Mouse (Mus musculus) limb, embryonic 12.5 days (tissue): ENCODE data around the gene Nhej1. TPM values are rescaled to one million over a fixed set of nuclear protein-coding genes. Genes with fewer than 3 reads are reported as not detected.
A peak's percentile ranks its signal among the peaks of the same experiment; 100 is the strongest.

Source experiments
- ATAC-seq: fragments of 200-750 bp; cut with Nextera tagmentation; 2 replicates; pipeline ENCODE4 v1.8.0; 2017; ENCODE audit warnings: low read depth, moderate TSS enrichment; ENCODE audit not compliant: insufficient number of reproducible peaks, insufficient read depth, low FRiP score, low TSS enrichment
- H3K27ac ChIP-seq: fragments of 300-500 bp; sonication (generic); 2 replicates; pipeline ENCODE4 v1.5.1; 2016; ENCODE audit warnings: mild to moderate bottlenecking, moderate library complexity
- H3K27me3 ChIP-seq: fragments of 300-500 bp; sonication (generic); 2 replicates; pipeline ENCODE4 v1.6.1; 2016; ENCODE audit warnings: mild to moderate bottlenecking, moderate library complexity
- H3K36me3 ChIP-seq: fragments of 300-500 bp; sonication (generic); 2 replicates; pipeline ENCODE4 v1.6.1; 2016; ENCODE audit warnings: mild to moderate bottlenecking, moderate library complexity
- H3K4me1 ChIP-seq: fragments of 300-500 bp; sonication (generic); replicated peaks from 2 replicates; pipeline ENCODE4 v1.6.1; 2016
- H3K4me2 ChIP-seq: fragments of 300-500 bp; sonication (generic); 2 replicates; pipeline ENCODE4 v1.6.1; 2016; ENCODE audit warnings: mild to moderate bottlenecking, moderate library complexity
- H3K4me3 ChIP-seq: fragments of 300-500 bp; sonication (generic); replicated peaks from 2 replicates; pipeline ENCODE4 v1.5.1; 2016; ENCODE audit warnings: mild to moderate bottlenecking
- H3K9ac ChIP-seq: fragments of 300-500 bp; sonication (generic); replicated peaks from 2 replicates; pipeline ENCODE4 v1.6.1; 2016; ENCODE audit warnings: mild to moderate bottlenecking, moderate library complexity
- H3K9me3 ChIP-seq: fragments of 300-500 bp; sonication (generic); 2 replicates; pipeline ENCODE4 v1.6.1; 2016; ENCODE audit warnings: mild to moderate bottlenecking, moderate library complexity
- WGBS: fragments of 180-500 bp; shearing (Covaris S2); methylation state at CpG from one replicate; pipeline ENCODE4 v1.1.7; 2016; 5-methylcytosine and 5-hydroxymethylcytosine counted together
- polyA plus RNA-seq: library from polyadenylated mRNA; unstranded; fragments of >200 nt; fragmentation: Nextera tagmentation; extraction: Ambion mirVana; gene quantifications from 2 replicates; pipeline ENCODE4 v1.2.1, GENCODE M21; 2016

The Nhej1 gene
- polyA plus RNA-seq, 1 experiment from 2014 or later = 12.1 TPM

DNA sequence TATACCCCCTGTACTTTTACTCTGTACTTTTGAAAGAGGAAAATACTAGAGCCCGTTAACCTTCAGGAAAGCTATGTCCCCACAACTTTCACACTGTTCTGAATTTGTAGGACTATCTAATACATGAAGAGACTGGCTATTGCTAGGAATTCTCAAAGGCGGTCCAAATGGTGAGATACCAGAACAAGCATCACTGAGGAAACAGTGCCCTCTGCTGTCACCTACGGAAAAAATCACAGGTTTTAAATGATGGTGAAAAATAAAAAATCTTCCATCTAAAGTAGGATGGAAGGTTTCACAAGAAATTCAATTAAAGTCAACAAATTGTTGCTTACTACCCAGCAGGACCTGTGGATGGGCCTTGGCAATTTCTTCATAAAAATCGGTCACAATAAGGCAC, 72.9 kb downstream of the Nhej1 start:
- 35% methylated on average over 4 of the region's 4 CpGs for WGBS
- H3K9ac ChIP-seq = no peak overlapping the region
- H3K9me3 ChIP-seq = no peaks in the 10 kb centered on the region
- no peak overlapping the region for H3K4me3 ChIP-seq
- no peak overlapping the region for H3K27ac ChIP-seq
- no peaks in the 10 kb centered on the region for H3K27me3 ChIP-seq
- H3K4me1 ChIP-seq = no peaks in the 10 kb centered on the region
- no peaks in the 10 kb centered on the region for H3K36me3 ChIP-seq
- H3K4me2 ChIP-seq = no peak overlapping the region
- ATAC-seq = no peak

DNA sequence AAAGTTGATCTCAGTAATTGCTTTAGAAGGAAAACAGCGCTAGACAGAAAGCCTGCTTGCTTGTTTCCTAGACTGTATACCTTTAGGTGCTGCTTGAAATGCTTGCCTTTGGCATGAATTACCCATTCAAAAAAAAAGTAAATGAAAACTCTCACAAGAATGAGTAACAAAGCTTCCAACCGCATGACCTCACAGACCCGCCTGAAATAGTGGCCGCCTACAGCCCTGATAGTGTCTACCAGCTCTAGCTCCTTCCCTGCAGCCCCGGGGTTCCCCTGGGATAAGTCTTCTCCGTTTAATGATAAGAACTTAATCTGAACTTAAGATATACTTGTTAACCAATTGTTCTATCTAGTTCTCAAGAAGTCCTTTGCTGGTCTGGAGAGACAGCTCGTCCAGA, 73.6 kb downstream of the Nhej1 start:
- H3K36me3 ChIP-seq = no peaks in the 10 kb centered on the region
- H3K4me2 ChIP-seq = no peak overlapping the region
- H3K4me3 ChIP-seq = no peak overlapping the region
- H3K27ac ChIP-seq = no peak overlapping the region
- H3K4me1 ChIP-seq = no peaks in the 10 kb centered on the region
- 81% methylated on average over 7 of the region's 7 CpGs for WGBS
- H3K9ac ChIP-seq = no peak overlapping the region
- no peak for ATAC-seq
- H3K27me3 ChIP-seq = no peaks in the 10 kb centered on the region
- H3K9me3 ChIP-seq = no peaks in the 10 kb centered on the region

DNA sequence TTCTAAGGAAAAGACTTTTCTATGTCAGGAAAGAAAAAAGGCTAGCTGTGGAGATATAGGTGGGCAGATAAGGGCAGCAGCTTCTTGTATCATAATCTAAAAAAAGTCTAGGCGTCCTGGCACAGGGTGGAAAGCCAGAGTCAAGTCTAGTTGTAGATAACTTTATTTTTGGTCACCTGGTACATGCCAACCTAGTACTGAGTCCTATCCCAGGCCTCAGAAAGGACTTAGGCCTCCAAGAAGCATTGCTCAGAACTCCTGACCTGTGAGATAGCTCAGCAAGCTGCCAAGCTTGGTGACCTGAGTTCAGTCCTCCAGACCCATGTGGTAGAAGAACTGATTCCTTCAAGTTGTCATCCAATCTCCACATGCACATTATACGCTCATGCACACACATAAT, 76.4 kb downstream of the Nhej1 start:
- no peak for ATAC-seq
- 86% methylated on average over 2 of the region's 2 CpGs for WGBS
- H3K27me3 ChIP-seq = no peaks in the 10 kb centered on the region

DNA sequence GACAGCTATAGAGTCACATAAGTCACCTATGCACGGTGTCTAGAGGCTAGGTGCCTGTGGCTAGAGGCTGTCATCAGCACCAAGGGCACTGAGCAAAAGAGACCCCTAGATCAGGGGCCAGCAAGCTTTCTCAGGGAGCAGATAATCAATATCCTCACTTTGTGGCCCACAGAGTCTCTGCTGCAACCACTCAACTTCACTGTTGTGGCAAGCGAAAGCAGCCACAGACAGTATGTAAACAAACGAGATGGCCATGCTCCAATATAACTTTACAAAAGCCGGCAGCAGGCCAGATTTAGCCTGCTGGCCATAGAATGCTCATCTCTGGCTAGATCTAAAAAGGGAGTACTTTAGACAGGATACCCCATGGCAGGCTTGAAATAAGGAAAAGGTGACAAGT, 77.0 kb downstream of the Nhej1 start:
- Histone ChIP-seq H3K9ac (no peak overlapping the region), H3K9me3 (no peaks in the 10 kb centered on the region), H3K27ac (no peak overlapping the region), H3K4me1 (no peaks in the 10 kb centered on the region), H3K4me3 (no peak overlapping the region), H3K4me2 (no peak overlapping the region), H3K36me3 (no peaks in the 10 kb centered on the region), H3K27me3 (no peaks in the 10 kb centered on the region)
- WGBS = 63% methylated on average over 4 of the region's 4 CpGs
- no peak for ATAC-seq

More for the DNA sequence above, 76.4 kb downstream of the Nhej1 start:
- Histone ChIP-seq H3K27ac (no peak overlapping the region), H3K9me3 (no peaks in the 10 kb centered on the region), H3K9ac (no peak overlapping the region), H3K36me3 (no peaks in the 10 kb centered on the region), H3K4me1 (no peaks in the 10 kb centered on the region), H3K4me2 (no peak overlapping the region), H3K4me3 (no peak overlapping the region)

DNA sequence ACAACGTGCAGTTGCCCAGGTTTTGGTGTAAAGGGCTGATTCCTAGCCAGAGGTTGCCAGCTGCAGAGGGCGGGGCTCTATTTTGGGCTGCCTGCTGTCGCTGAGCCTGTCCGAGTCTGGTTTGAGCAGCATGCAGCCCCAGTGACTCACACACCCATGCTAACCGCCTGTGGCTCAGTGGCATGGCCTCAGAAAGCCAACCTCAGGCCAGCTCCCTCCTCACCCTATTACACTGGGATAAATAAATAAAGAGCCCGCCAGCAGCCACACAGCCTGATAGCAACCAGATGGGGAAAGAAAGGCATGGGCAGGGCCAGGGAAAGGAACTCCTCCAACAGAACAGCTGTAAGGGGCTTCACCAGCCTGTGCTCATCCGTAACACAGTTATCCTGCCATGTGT, 84.6 kb downstream of the Nhej1 start:
- Histone ChIP-seq H3K27ac (0 out of 2 replicates have a peak overlapping the region, but pooled peaks have one; percentile 23), H3K9ac (no peak overlapping the region), H3K4me3 (no peak overlapping the region), H3K9me3 (no peaks in the 10 kb centered on the region), H3K4me2 (no peak overlapping the region), H3K4me1 (peaks cover 9% of the 10 kb centered on the region), H3K27me3 (no peaks in the 10 kb centered on the region), H3K36me3 (no peaks in the 10 kb centered on the region)
- 17% methylated on average over 7 of the region's 7 CpGs for WGBS
- no peak for ATAC-seq

DNA sequence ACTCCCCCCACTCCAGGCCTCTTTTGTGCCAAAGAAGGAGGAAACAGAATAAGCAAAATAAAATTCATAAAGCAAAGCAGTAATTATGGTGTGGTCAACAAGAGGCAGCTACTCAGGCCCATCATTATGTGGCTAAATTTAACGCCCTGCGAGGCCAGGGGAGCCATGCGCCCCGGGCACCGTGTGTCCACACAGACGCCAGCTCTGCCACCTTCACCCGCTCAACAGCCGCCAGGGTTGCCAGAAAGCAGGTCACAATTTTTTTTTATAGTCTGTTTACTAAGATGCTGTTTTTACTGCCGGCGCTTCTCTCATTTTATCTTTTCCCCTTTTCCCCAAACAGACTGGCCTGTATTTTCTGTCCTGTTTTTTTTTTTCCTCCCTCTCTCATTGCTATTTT, 93.0 kb downstream of the Nhej1 start:
- Histone ChIP-seq H3K9me3 (no peaks in the 10 kb centered on the region), H3K36me3 (no peaks in the 10 kb centered on the region), H3K4me3 (no peak overlapping the region), H3K4me2 (no peak overlapping the region), H3K9ac (no peak overlapping the region), H3K27me3 (no peaks in the 10 kb centered on the region), H3K4me1 (no peaks in the 10 kb centered on the region; the same call in 1 of the 2 replicates), H3K27ac (no peak overlapping the region)
- no peak for ATAC-seq
- WGBS = 81% methylated on average over 10 of the region's 10 CpGs

DNA sequence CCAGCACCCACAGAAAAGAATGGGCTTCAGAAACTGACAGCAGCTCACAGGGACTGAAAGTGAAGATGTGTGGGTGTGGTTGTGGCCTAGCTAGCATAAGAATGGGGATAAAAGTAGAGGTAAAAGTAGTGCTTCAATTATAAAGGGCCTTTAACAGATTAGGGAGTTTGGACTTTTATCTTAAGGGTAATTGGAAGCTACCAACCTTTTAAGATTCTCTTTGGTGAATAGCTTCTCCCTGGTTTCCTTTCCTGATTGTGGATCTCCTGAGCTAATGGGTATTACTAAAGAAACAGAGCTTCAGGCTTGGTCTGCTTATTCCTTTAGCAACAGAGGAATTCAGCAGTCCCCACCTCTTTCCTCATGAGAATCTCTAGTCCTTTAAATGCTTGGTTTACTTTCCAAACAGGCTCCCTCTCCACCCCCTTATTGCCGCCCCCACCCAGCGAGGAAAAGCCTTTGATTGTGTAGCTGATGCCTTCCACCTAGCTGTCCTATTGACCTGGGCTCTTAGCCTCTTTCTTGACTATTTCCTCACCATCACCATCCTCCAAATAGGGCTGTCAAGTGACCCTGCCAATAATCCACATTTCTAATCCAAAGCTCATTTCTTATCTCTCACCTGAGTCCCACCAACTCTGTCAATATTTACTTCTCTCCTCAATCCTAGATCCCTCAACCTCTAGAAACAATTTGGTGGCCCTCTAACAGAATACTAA, 97.8 kb downstream of the Nhej1 start:
- H3K4me1 ChIP-seq = no peaks in the 10 kb centered on the region; the same call in 1 of the 2 replicates
- H3K27me3 ChIP-seq = no peaks in the 10 kb centered on the region
- no peak overlapping the region for H3K4me2 ChIP-seq
- H3K9ac ChIP-seq = no peak overlapping the region
- H3K27ac ChIP-seq = no peak overlapping the region
- no peaks in the 10 kb centered on the region for H3K36me3 ChIP-seq
- no peak for ATAC-seq
- H3K4me3 ChIP-seq = no peak overlapping the region
- H3K9me3 ChIP-seq = no peaks in the 10 kb centered on the region
- WGBS = 43% methylated on average over 2 of the region's 2 CpGs

DNA sequence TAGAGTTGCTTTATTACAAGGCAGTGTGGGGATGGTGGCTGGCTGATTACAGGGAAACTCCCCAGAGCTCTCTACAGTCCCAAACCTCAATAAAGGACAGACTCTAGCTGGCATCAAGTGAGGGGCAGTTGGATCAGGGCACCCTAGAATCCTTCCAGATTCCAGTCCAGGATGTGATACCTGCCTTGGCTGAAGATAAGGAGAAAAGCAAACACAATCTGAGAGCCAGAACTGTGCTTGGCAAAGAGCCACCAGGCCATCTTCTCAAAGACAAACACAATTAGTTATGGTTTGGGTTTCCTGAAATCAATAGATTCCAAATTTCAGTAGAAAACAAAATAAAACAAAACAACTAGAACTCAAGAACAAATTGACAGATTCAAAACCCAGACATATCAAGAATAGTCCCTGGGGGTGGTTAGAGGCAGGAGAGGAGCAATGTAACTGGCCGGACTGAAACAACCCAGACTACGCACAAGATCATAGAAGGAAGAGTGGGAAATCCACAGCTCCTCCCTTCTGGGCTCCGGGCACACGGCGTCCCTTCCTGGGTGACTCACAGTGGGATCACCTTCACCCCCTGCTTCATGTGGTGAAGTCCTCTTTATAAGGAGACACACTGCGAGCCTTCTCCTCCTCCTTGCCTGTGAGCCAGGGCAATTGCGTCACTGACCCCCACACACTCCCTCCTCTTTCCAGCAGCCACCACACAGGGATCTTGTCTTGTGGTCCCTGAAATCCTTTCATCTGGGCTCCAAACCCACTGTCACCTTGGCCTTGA, 100.4 kb downstream of the Nhej1 start:
- H3K4me1 ChIP-seq = no peaks in the 10 kb centered on the region
- no peaks in the 10 kb centered on the region for H3K27me3 ChIP-seq
- no peaks in the 10 kb centered on the region for H3K9me3 ChIP-seq
- ATAC-seq = no peak
- WGBS = 80% methylated on average over 7 of the region's 7 CpGs
- no peak overlapping the region for H3K27ac ChIP-seq
- no peak overlapping the region for H3K4me3 ChIP-seq
- no peak overlapping the region for H3K9ac ChIP-seq
- H3K4me2 ChIP-seq = no peak overlapping the region
- H3K36me3 ChIP-seq = no peaks in the 10 kb centered on the region

DNA sequence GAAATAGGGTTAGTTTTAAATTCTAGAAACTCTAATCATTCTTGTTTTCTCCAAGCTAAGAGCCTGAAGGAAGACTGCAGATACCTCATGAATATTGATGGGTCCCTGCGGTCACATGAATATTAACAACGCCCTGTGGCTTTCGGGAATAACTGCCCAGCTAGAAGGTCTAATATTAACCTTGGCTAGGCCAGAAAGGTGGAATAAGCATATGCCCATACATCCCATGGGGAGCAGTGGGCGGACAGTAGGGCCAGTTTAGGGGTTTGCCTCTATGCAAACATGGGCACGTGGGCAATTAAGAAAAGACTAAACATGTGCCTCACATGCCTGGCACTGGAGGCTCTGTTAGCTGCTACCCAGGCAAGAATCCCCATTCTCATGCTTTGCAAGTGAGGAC, 102.8 kb downstream of the Nhej1 start:
- no peak overlapping the region for H3K4me3 ChIP-seq
- ATAC-seq = no peak
- H3K27me3 ChIP-seq = no peaks in the 10 kb centered on the region
- H3K4me2 ChIP-seq = no peak overlapping the region
- H3K27ac ChIP-seq = no peak overlapping the region
- H3K9me3 ChIP-seq = no peaks in the 10 kb centered on the region
- H3K36me3 ChIP-seq = no peaks in the 10 kb centered on the region
- WGBS = 70% methylated on average over 5 of the region's 5 CpGs
- no peak overlapping the region for H3K9ac ChIP-seq
- no peaks in the 10 kb centered on the region for H3K4me1 ChIP-seq

DNA sequence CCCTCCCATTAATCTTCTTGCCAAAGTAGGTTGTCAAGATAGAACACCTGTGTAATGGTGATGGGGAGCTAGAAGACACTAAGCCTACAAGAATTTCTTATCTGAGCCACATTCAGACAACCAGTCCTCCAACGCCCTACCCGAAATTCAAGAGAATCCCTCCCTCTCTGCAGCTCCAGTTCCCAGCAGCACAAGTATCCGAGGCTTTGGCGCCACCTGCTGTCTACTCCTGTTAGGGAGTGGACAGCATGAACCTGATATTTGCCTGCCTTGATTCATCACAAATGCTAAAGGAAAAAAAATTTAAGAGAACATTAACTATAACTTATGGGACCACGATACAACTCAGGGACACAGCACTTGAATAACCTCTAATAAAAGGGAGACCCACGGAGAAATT, 108.2 kb downstream of the Nhej1 start:
- no peak overlapping the region for H3K27ac ChIP-seq
- 6% methylated on average over 6 of the region's 6 CpGs for WGBS
- ATAC-seq = no peak; the same call in 1 of the 2 replicates
- H3K9ac ChIP-seq = no peak overlapping the region
- no peak overlapping the region for H3K4me3 ChIP-seq
- no peaks in the 10 kb centered on the region for H3K36me3 ChIP-seq
- H3K27me3 ChIP-seq = 0 out of 2 replicates have a peak, but pooled peaks cover 6% of the 10 kb centered on the region
- H3K4me1 ChIP-seq = peaks cover 26% of the 10 kb centered on the region
- no peak overlapping the region for H3K4me2 ChIP-seq
- H3K9me3 ChIP-seq = no peaks in the 10 kb centered on the region

DNA sequence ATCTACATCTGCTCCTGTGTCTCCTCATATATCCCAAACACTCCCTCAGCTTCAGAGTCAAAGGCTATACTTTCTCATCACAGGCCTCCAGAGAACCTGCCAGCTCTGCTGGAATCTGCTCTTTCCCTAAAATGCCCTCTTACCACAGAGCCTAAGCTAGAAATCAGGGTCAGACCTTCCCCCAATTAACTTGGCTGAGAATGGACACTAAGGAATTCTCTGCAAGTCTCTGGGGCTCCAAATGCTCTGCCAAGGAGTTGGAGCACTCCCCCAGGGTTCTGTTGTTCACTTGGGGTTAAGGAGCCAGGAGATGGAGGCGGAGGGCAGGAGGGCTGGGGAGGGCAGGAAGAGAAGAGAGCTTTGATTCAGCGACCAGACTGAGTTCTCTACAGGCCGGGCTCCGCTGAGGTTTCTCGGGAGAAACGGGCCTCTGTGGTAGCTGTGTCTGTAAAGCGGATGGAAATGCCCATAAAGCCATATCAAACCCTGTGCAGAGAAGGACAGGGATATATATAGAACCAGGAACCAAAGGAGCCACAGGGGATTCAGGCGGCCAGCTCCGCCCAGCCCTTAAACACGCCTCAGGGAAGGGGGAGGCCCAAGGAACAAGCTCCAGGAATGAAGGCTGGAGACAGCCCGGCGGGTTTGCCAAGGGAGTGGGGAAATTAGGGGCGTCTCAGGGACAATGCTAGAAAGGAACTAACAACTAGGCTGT, 109.3 kb downstream of the Nhej1 start:
- WGBS = 13% methylated on average over 13 of the region's 13 CpGs
- Histone ChIP-seq H3K27ac (peak overlapping the region; percentile 60), H3K4me3 (no peak overlapping the region), H3K9ac (no peak overlapping the region), H3K27me3 (0 out of 2 replicates have a peak, but pooled peaks cover 6% of the 10 kb centered on the region), H3K4me2 (peak overlapping the region; percentile 26), H3K4me1 (peaks cover 26% of the 10 kb centered on the region), H3K9me3 (no peaks in the 10 kb centered on the region), H3K36me3 (no peaks in the 10 kb centered on the region)
- ATAC-seq = peak; percentile 78
